Mouse (Mus musculus): ENCODE measurements around the gene Armh4.

The Armh4 gene

GRCm38 (mm10) chr14:49733950-49734349 is 49.2 kb downstream of the Armh4 start:
- no peak for DNase-seq (ENCODE audit: low spot score in 2 of 2)

- DNase-seq (ENCODE audit: low spot score in 2 of 2): no peak
Observed at GRCm38 (mm10) chr14:49723361-49724054, 59.7 kb downstream of the Armh4 start.

- DNase-seq (ENCODE audit: low spot score in 2 of 2): no peak
Observed at GRCm38 (mm10) chr14:49722782-49723181, 60.4 kb downstream of the Armh4 start.

- no peak for DNase-seq (ENCODE audit: low spot score in 2 of 2)
Observed at GRCm38 (mm10) chr14:49721281-49721680, 61.9 kb downstream of the Armh4 start.

- no peak for DNase-seq (ENCODE audit: low spot score in 2 of 2)
Observed at GRCm38 (mm10) chr14:49719678-49720077, 63.5 kb downstream of the Armh4 start.

GRCm38 (mm10) chr14:49711016-49711415 is 72.2 kb downstream of the Armh4 start:
- DNase-seq (ENCODE audit: low spot score in 2 of 2): no peak

GRCm38 (mm10) chr14:49703432-49704200 is 79.6 kb downstream of the Armh4 start:
- DNase-seq (ENCODE audit: low spot score in 2 of 2): no peak

GRCm38 (mm10) chr14:49679511-49680284 is 103.5 kb downstream of the Armh4 start:
- DNase-seq (ENCODE audit: low spot score in 2 of 2): no peak

GRCm38 (mm10) chr14:49676580-49676979 is 106.6 kb downstream of the Armh4 start:
- no peak for DNase-seq (ENCODE audit: low spot score in 2 of 2)

- no peak for DNase-seq (ENCODE audit: low spot score in 2 of 2)
Observed at GRCm38 (mm10) chr14:49660444-49660843, 122.7 kb downstream of the Armh4 start.

GRCm38 (mm10) chr14:49649191-49649590 is 134.0 kb downstream of the Armh4 start:
- DNase-seq (ENCODE audit: low spot score in 2 of 2): no peak

- no peak for DNase-seq (ENCODE audit: low spot score in 2 of 2)
Observed at GRCm38 (mm10) chr14:49637422-49637821, 145.8 kb downstream of the Armh4 start.

- no peak for DNase-seq (ENCODE audit: low spot score in 2 of 2)
Observed at GRCm38 (mm10) chr14:49626055-49626454, 157.1 kb downstream of the Armh4 start.

Measured in frontal cortex, postnatal 14 days (tissue).